Mouse (Mus musculus): ENCODE results near the gene Rpap3. TPM values are rescaled to one million over a fixed set of nuclear protein-coding genes. Genes with fewer than 3 reads are reported as not detected.
A peak's percentile ranks its signal among the peaks of the same experiment; 100 is the strongest.
"Not testable (repeated sequence)": the region's sequence is repeated elsewhere in the genome, so short reads cannot be mapped to it uniquely, and the experiment has no call there.

The Rpap3 gene
- polyA plus RNA-seq, 2 experiments from 2014 or later, result 23.4 to 30.7 TPM

DNA sequence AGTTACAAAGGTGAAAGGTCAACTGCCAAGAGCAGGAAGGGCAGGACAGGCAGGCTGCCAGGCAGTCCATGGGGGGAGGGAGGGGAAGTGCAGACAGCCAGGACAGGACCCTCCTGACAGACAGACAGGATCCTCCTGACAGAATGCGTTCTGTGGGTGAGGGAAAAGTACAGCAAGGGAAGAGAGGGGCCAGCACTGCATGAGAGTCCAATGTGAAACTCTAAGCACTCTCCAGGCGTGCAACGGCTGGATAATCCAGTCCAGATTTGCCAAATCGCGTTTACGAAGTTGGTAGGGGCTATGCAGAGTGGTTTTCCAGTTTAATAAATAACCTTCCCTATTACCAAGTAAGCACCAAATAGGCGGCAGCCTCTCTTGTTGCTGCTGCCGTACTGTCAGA lies 23.6 kb downstream of the Rpap3 start:
- ATAC-seq, result no peak

DNA sequence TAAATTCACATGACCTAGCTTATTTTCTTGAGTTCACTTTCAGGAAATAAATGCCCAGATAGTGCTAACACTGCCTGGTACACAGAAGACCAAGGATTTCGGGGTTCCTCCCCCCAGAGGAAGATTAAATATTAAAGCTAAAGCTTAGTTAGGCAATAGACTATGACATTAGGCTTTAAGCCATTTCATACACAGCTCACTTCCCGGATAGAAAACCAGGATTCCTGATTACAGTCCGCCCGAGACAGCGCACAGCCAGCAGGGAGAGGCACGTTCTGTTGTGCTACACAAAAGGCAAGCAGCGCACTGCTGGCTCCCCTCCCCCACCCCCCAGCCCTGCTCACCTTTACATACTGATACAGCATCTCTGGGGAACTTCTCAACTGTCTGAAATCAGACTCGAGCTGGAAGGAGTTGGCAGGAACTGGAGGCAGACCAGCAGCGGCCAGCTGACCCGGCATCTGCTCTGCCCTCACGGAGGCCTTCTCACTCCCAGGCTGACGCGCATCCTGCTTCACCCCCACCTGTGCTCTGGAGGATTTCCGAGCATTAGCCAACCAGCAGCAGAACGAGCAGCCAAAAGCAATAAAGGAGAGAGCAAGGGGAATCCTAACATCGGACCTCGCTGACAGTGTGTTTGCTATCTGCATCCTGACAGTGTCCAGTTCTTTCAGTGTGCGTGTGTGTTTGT lies 25.5 kb downstream of the Rpap3 start:
- ATAC-seq, result no peak

DNA sequence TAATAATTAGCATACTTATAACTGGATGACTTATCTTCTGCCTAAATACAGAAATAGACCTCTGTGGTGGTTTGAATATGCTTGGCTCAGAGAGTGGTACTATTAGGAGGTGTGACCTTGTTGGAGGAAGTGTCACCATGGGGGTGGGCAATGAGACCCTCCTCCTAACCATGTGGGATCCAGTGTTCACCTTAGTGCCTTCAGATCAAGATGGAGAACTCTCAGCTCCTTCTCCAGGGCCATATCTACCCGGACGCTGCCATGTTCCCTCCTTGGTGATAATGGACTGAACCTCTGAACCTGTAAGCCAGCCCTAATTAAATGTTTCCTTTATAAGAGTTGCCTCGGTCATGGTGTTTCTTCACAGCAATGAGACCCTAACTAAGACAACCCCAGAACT lies 28.3 kb downstream of the Rpap3 start:
- no peak for ATAC-seq

DNA sequence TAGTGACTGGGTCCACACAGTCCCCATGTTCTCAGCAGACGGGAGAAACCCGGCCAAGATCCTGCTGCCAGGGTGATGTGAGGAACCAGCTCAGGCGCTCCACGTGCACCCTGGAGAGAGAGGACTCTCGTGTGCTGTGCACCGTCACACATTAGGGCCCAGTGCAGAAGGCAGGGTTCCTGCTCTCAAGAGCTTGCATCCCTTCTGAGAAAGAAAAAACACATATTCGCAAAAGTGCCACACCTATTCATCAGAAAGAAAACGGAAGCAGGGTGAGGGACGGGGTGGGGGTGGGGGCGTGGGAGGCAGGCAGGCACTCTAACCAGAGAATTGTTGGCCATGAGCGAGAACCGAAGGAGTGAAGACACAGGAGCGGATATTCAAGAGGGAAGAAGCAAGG lies 29.7 kb downstream of the Rpap3 start:
- peak; percentile 66 for ATAC-seq

DNA sequence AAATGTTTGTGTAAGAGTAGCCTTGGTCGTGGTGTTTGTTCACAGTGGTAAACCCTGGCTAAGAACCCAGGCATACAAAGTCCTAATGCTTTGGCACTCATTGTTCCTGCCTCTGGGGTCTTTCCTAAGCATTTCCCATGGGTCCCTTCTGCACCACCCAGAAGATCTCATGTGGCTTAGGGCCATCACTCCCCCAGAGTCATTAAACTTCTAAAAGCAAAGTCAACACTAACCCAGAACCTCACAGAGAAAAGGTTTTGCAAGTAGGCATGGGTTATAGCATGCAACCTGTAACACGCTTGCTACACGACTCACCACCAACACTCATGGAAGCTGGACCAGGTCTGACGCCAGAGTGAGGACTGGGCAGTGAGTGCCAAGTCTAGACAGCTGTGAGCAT lies 31.2 kb downstream of the Rpap3 start:
- ATAC-seq, result no peak

DNA sequence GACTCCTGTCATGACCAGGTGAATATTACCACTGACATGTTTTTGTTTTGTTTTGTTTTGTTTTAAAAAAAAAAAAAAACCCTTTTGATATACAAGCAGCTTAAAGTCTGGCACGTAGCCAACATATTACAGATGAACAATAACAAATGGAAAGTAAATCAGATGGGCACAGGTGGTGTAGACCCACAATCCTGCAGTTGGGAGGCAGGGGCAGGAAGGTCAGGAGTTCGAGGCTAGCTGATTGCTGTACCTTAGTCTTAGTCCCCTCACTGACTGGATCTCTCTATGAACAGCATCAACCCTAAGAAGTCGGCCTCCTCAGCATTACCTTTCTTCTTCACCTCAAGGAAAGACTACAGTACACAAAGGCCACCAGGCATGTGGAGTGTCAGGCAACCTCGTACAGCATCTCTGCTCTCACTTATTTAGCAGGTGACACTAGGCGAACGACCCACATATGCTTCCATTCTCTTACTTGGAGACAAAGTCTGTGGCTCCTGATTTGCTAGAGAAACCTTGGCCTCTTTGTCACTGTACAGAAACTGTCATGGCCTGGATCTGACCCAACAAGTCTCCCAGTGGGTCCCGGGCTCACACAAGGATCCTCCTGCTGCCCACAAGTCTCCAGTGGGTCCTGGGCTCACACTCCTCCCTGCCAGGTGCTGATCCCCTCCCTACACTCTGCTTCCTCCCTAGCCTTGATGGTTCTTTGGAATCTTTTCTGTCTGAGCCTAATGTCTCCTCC lies 32.2 kb downstream of the Rpap3 start:
- no peak for ATAC-seq

DNA sequence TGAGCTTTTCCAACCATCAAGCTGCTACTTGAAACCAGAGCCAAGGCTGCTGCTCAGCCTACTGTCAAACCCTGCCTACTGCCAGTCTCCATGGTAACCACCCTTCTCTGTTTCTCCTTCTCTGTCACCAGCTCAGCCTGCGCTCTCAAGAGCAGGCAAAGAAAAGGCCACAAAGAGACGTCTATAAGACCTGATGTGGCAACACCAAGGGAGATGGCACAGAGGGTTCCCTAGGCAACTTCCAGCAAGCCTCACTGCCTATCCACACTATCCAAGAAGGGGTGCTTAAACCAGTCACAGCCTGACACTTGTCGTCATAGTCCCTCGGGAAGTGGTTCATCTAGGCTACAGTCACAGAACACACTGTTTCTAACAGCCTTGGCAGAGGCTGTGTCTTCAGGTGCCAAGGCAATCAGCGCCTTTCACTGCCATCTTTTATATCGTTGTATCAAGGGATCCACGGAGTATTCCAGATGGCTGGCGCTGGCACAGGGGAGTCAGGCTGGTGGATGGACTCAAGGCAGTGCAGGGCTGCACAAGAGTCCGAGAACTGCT lies 33.3 kb downstream of the Rpap3 start:
- no peak for ATAC-seq

DNA sequence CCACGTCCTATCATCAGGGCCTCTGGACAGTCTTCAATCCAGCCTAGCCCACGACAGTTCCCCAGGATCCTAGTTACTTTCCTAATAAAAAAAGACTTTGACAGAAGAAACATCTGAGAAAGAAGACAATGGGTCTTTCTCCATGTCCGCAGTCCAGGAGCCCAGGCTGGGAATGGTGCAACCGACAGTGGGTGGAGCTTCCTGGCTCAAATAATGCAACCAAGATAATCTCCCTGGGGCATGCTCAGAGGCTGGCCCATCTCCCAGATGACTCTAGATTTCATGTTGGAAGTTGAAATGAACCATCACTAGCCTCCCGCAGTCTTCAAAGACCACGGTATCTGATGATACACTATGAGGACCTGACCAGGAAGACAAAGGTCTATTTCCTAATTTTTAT lies 35.1 kb downstream of the Rpap3 start:
- ATAC-seq, result no peak

DNA sequence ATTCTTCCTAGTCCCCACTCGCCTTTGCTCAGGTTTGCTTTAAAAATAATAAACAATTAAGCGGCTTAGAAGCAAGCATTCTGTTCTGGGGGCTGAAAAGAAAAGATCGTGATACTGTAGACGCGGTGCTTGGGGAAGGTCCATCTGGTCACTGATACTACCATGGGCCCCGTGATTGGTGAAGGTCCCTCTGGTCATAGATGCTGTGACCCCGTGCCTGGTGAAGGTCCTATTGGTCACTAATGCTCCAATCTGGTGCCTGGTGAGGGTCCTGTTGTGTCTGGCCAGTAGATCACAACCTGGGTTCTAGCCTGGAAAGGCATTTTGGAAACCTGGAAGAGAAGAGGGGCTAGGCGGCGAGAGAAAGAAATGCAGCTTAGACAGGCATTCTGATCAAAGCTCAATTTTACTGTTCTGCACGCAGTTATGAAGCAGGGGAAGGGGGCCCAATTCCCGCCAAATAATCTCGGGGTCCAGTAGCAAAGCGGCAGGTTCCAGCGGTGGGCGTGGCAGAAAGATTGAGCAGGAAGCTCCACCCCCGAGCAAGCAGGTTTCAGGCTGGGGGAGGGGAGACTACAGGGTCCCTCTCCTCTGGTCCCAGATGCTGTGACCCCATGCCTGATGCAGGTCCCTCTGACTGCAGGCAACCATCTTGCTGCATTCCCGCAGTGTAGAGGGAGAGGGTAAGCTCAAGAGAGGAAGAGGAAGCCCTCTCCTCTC lies 37.3 kb downstream of the Rpap3 start:
- not testable (repeated sequence) for ATAC-seq

DNA sequence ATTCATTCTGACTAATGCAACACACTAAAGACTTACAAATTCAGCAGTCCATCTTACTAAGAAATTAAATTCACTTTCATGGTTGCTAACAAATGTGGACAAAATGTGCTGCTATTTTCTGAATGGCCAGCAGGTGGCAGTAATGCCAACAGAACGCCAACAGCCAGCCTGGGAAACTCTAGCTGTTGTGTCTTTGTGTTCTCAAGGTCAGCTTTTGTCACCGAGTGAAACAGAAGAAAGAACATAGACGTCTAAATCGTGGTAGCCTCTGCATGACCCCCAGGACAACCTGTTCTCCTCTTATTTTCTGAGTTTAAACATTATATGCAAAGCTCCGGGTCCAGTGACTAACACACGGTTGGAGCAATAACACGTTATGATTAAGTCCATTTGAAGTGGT lies 38.2 kb downstream of the Rpap3 start:
- ATAC-seq, result peak; percentile 32

DNA sequence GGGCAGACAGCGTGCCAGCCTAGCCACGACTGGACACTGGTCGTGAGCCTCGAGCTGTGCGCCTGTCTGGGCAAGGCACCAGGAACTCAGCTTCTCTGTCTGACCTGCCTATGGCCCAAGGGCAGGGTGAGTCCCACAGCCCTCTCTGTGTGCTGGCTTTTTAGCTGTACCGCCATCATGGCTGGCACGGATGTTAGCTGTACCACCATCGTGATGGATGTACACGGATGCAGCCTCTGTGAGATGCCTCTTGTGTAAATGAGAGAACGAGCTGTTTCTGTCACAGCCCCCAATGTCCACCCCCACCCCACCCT lies 39.2 kb downstream of the Rpap3 start:
- ATAC-seq, result no peak

DNA sequence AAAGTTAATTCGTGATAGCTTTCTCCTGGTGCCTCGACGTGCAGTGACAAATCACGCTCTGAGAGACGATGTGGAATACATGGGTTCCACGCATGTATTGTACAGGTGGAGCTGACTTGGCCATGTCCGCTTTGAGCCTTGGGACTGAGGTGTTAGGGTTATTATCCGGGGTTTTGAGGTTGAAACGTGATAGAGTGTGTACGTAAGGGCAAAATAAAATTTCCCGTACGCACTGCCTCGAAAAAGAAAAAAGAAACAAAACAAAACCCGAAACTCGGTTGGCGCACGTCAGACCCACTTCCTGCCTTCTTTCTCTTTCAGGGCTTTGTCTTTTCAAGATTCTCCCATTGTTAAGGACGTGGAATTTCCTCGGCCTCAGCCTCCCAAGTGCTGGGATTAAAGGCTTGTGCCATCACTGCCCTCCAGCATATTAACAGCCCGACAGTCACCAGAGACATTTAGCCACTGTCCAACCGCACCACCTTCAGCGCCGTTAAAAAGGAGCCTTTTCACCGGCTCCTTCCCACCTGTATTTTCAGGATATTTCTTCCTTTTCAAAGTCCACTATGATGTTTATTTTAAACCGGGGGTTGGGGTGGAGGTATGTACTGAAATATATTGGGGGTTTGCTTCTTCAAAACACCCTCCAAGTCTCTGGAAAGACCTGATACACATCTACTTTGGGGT lies 39.7 kb downstream of the Rpap3 start:
- ATAC-seq, result peak; percentile 44

DNA sequence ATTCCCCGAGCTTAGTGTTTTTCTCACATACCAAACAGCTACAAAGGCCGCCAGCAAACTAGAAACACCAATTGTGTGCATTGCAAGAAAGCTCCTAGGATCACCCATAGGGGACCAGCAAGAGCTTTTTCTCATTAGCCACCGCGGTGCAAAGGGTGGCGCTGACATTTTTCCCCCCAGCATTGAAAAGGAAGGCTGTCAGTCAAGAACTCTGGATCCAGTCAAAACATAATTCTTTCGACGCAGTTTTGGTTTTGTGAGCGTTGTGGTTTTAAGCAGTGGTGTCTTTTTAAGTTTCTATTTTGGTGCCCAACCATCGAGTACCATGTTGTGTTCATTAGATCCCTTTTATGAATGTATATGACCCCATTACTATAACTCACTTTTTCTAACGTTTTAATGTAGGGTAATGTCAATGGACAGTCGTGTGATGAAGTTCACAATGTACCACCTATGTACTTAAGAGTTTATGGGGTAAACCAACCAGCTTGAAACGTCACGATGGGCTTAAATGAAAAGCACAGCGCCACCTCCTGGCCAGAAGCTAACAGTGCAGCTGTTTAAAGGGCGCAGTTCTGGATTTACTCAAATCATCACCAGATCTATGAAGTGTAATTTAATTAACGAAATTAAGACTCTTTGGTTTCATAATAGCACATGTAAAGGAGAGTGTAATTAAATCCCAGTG lies 40.5 kb downstream of the Rpap3 start:
- ATAC-seq, result peak; percentile 4

DNA sequence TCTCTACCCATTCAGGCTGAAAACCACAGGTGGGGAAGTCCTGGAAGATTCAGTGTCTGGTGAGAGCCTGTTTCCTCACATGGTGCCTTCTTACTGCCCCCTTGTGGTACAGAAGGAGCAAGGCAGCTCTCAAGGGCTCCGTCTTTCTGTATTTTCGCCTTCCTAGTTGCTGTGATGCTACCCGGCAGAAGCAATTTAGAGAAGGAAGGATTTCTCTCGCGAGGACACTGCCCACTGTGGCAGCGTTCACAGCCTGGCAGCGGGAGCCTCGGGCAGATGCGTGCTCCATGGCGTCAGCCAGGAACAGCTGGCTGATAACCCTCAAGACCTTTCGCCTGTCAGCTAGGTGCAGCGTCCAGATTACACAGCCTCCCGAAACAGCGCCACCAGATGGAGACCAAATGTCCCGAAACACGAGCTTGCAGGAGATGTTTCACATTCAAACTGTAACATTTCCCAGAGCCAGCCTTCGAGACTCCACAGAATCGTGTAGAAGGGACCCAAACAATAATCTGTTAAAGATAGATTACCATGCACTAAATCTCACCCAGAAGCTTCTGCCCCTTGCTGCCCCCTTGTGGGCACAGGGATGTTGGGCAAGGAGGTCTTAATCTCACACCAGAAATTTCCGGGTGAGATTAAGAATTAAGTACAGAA lies 41.7 kb downstream of the Rpap3 start:
- ATAC-seq, result peak; percentile 53

DNA sequence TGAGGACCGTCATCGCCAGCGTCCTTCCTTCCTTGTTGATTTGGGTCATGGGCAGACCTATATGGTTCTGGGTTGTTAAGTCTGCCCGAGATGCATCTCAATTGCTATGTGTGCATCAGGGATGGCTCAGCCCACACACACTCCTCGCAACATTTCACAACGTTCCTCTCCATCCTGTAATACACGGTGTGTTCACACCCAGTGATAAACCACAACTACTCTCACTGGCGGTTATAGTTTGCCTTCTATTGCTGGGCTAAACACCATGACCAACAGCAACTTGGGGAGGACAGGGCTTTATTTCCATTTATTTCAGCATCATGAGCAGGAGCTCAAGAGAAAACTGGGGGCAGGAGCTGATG lies 46.9 kb downstream of the Rpap3 start:
- ATAC-seq, result no peak

DNA sequence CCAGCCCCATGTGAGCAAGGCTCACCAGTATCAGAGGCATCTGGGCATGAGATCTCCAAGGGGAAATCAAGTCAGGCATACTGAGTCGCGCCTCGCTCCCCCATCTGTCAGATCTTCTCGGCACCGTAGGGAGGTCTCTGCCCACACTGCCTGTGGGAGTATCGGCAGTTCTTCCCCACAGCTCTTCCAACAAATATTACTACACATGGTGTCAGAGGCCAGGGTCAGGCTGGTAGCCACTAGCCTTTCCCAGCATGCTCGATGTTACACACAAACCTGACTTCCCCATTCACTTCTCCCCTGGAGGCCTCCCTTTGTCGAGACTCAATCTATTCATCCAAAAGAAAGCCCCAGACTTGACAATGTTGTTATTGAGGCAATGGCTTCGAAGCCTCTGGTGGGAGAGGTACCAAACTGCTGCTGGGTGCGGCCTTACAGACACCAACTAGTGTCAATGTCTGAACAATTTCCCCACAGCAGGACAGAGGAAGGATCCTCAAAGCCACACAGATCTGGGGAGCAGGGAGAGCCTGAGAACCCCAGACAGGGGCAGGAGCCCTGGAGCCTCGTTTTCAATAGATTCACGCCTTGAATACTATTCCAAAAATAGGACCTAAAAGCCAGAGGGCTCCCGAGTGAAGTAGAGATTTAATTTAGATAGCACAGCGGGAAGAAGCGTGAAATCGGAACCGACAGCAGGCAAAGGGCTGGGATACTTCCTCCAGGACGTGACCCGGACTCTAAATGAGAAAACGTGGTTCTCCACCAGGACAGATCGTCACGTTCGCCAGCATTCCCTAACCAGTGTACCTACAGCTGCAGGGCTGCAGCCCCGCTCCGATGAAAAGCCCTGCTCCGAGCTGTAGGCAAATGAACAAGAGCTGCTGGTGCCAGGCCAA lies 47.5 kb downstream of the Rpap3 start:
- no peak for ATAC-seq

DNA sequence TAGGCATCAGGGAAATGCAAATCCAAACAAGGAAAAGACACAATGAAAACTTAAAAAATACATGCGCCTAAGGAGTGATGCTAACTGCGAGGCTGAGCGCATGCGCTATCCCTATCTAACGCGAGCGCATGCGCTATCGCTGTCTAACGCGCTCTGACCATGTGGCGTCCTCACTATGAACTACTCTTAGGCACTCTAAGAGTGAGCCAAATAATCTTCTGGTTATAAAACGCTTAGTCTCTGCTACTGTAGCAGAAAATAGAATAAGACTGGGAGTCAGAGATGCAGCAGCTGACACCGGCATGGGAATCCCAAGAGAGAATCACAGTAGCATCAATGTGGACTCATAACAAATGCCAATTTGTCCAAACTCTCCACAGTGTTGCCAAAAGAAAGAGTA lies 48.2 kb downstream of the Rpap3 start:
- ATAC-seq, result no peak

DNA sequence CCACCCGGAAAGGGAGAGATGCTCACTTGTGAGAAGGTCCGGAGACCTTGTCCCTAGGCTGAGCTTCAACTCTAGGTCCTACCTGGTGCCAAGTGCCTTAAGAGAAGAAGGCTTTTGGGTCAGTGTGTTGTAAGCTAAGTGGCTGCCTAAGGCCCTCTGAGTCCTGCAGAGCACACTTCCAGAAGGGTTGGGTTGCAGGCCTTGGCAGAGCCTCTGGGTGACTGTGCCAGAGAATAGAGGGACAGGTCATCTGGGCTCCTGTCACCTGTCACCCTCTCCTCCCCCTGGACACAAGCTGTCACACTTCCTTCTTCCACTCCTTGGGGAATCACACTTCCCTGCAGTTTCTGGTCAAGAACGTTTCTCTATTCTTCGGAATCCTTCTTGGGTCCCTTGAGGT lies 55.9 kb downstream of the Rpap3 start:
- no peak for ATAC-seq

DNA sequence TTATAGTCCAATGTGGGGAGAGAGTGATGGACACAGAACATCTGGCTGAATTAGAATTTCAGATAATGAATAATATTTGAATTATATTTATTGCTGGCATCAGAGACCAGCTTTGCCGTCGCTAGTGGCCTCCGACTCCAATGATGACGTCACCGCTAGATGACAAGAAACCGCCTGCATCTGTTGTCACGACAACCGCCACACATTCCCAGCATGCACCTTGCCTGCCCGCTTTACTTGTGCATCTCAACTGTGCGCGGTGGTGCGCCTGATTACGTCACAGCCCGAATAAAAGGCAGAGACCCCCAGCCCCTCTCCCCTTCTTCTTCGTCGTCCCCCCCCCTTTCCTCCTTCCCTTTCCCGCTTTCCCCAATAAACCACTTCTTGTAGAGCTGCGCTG lies 57.4 kb downstream of the Rpap3 start:
- ATAC-seq, result no peak

DNA sequence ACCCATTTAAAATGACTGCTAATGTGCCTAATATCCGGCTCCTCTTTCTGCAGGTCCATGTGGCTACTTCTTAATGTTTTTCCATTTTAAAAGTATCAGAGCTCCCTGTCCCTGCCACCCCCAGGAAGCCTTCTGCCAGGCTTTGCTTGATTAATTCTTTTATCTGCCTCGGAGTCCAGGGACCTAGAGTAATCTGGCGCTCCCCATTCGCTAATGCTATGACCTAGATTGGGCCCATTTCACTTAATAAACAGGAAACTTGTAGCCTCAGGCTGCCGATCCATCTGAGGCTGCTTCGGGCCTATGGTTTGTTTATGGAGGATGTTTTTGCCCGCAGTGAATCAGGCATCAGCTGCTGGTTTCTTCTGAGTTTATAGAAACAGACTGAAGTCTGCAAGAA lies 59.2 kb downstream of the Rpap3 start:
- ATAC-seq, result no peak

DNA sequence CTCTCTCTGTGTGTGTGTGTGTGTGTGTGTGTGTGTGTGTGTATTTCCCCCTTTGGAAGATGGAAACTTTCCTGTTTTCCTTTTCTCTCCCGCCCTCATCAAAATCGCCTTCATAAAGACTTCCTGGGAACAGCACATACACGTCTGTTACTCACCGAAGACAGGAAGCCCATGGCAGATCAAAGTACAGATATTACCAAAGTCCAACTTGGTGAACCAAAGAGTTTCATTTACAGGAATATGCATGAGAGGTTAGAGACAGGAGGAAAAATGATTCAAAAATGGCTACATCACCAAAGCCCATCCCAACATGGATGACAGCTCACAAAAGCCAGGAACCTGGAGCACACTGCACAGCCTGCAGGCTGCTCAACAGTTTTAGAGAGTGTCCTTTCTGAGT lies 61.6 kb downstream of the Rpap3 start:
- ATAC-seq, result no peak

Measured in activated CD4-positive, CD25-positive, alpha-beta regulatory T cell, adult 4 months (primary cell).